Mouse (Mus musculus) heart, postnatal 0 days (tissue): ENCODE measurements around the gene Ptpn1.

Source experiments
- CTCF ChIP-seq: IDR thresholded peaks from 2 replicates; pipeline ENCODE4 v1.5.1; 2016; ENCODE audit warnings: antibody characterized with exemption, control low read depth, low read depth
- EP300 ChIP-seq: IDR thresholded peaks from 2 replicates; pipeline ENCODE4 v1.6.1; 2016; ENCODE audit warnings: antibody characterized with exemption, low read depth

GRCm38 (mm10) chr2:167893680-167894079, 38.2 kb upstream of the Ptpn1 start:
- TF ChIP-seq CTCF: no peak
- no peak for TF ChIP-seq EP300
